Mouse (Mus musculus) G1E (cell line): ENCODE results near the gene Cdc34.

Experiments
- CTCF ChIP-seq: IDR thresholded peaks from 2 replicates; pipeline ENCODE4 v1.5.1; 2012; ENCODE audit warnings: low read depth, low read length, inconsistent platforms, mixed read lengths
- GATA1 ChIP-seq: IDR thresholded peaks from 2 replicates; pipeline ENCODE4 v1.6.1; 2012; ENCODE audit warnings: borderline replicate concordance, low read length, inconsistent platforms, mixed read lengths
- GATA2 ChIP-seq: IDR thresholded peaks from 2 replicates; pipeline ENCODE4 v1.6.1; 2012; ENCODE audit warnings: low read depth, low read length, inconsistent platforms, borderline replicate concordance
- POLR2AphosphoS5 ChIP-seq: IDR thresholded peaks from 2 replicates; pipeline ENCODE4 v1.6.1; 2012; ENCODE audit warnings: low read depth, low read length, inconsistent platforms; ENCODE audit not compliant: insufficient replicate concordance

- no peak for TF ChIP-seq CTCF
- no peak for TF ChIP-seq GATA1
- TF ChIP-seq POLR2AphosphoS5 = no peak
- no peak for TF ChIP-seq GATA2
Measured at GRCm38 (mm10) chr10:79705951-79706350, 24.0 kb downstream of the Cdc34 start.
